Mouse (Mus musculus) gastrocnemius, adult 8-10 months (tissue): ENCODE results near the gene Slc36a1. TPM values are rescaled to one million over a fixed set of nuclear protein-coding genes. Genes with fewer than 3 reads are reported as not detected.

Experiments used
- DNase-seq, 2 experiments: peaks; one replicate each; pipeline ENCODE4 v3.0.0; 2022; ENCODE audit warnings: low spot score in 2 of 2
- total RNA-seq, 4 experiments: library from RNA; stranded (reverse); gene quantifications; 2 replicates each; pipeline ENCODE4 v1.2.4; 2022

The Slc36a1 gene
- total RNA-seq, 4 experiments from 2014 or later: 5.4 to 9.4 (median 5.9) TPM

DNA sequence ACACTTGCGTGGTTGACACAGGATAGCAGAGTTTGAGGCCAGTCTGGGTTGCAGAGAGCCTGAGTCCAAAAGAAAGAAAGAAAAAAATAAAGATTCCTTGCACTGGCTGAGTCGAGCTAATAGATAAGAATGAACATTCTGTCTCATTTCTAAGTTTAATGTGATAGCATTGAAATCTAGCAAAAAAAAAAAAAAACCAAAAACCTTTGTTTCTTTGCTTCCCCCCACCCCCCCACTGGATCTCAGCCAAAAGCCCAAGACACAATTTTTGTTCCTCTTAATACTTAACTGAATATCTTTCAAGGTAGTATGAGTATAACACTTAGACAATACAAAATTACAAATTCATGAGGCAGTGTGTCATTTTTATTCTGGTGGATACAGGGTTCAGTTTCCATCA is 4.9 kb downstream of the Slc36a1 start:
- no peak for DNase-seq

DNA sequence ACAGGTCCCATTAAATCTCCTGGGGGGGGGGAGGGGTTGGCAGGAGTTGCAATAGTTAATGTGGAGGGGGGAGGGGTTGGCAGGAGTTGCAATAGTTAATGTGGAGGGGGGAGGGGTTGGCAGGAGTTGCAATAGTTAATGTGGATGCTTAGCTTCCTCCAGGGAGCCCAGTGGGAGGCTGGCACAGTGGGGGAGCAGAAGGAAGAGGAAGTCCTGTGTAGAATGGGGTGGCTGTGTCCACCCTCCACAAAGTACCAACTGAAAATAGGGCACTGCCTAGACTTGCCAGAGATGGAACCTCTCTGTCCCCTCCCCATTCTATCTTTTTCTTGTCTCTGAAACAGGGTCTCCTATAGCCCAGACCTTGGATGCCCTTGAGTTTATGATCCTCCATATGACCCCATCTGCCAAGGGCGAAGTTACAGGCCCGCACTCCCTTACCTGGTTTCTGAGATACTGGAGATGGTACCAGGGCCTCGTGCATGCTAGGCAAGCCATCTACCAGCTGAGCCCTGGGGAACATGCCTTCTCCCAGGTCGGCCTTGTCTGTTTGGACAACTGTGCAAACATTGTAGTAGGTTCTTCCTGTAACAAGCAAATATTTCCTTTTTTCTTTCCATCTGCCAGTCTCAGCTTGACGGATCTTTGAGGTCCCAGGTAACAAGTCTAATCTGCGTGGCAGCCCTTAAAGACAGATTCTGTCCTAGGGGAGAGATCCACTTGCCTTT is 5.6 kb downstream of the Slc36a1 start:
- no peak for DNase-seq

DNA sequence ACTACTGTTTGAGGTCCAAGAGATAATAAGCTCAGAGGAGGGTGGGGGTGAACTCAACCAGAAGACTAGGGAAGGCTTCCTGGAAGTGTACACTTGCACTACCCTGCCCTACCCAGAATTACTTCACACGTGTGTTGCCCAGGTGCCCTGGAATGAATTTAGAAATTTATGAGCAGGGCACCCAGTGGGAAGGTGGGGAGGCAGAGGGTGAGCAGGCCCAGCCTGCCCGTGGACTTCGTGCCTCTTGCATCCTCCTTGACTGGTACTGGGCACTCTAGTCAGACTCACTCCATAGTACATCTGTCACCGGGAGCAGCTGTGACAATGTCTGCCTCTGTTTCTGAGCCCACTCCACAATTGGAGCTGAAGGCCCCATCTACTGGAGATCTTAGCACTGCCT is 9.4 kb downstream of the Slc36a1 start:
- DNase-seq: no peak

GRCm38 (mm10) chr11:55214161-55214560 is 10.0 kb downstream of the Slc36a1 start:
- DNase-seq: peak in 1 of 2 experiments; percentile 27

- DNase-seq: no peak
These were observed 10.8 kb downstream of the Slc36a1 start for GRCm38 (mm10) chr11:55214978-55215377.

GRCm38 (mm10) chr11:55216061-55216460 is 11.9 kb downstream of the Slc36a1 start:
- DNase-seq: no peak

DNA sequence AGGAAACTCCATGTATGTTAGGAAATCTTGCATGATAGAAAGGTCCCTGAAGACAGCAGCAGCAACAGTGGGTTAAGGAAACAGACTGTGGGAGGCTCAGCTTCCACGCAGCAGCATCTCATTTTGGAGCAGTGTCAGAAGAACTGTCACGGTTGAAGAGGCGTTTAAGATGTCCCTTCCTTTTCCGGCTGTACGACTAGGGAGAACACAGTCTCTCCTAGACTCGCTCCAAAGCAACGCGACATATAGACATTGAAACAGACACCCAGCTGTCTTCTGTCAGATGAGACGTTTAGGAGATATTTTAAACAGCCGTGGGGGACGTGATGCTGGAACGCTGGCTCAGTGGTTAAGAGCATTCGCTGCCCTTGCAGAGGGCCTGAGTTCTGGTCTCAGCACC is 12.7 kb downstream of the Slc36a1 start:
- no peak for DNase-seq

- no peak for DNase-seq
These were observed 13.3 kb downstream of the Slc36a1 start for GRCm38 (mm10) chr11:55217418-55217817.

DNA sequence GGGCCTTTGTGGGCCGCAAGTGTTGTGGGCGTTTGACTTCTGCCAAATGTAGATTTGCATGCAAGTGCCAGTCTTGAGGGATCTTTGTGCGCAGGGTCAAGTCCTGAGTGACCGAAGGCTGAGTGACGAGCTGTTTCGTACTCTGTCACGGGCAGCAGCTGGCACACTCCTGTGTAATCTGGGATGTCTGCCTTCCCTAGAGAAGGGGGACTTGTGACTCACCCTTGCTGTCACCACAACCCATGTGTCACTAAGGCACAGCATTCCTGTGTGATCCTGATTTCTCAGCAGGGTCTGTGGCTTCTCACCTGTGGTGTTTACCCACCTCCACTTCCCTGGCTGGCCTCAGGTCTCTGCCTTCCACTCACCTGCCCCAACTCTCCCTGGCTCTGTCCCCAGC is 13.7 kb downstream of the Slc36a1 start:
- DNase-seq: no peak

DNA sequence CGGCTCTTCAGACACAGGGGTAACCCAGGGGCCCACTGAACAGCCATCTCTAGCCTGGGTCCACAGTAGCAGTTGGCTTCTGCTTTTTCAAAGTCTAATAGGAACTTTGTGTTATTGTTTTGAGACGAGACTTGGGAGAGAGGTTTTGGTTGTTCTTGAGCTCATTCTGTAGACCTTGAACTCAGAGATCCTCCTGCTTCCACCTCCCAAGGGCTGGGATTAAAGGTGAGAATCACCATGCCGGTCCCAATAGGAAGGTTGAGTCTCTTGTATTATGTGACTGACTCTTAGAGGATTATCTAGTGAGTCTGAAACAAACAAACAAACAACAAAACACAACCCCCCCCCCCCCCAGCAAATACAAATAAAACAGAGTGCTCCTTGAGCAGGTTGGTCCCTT is 14.3 kb downstream of the Slc36a1 start:
- DNase-seq: no peak

GRCm38 (mm10) chr11:55221306-55221705 is 17.2 kb downstream of the Slc36a1 start:
- no peak for DNase-seq

DNA sequence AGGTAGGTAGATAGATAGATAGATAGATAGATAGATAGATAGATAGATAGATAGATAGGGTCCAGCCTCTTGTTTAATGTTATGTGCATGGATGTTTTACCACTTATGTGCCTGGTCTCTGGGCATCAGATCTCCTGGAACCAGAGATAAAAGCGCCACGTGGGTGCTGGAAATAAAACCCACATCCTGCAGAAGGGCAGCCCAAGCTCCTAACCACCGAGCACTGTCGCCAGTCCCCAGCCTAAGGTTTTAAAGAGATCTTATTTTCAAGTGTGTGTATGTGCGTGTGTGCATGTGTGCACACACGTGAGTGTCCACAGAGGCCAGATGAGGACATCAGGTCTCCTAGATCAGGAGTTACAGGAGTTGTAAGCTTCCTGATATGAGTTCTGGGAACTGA is 26.9 kb downstream of the Slc36a1 start:
- no peak for DNase-seq

DNA sequence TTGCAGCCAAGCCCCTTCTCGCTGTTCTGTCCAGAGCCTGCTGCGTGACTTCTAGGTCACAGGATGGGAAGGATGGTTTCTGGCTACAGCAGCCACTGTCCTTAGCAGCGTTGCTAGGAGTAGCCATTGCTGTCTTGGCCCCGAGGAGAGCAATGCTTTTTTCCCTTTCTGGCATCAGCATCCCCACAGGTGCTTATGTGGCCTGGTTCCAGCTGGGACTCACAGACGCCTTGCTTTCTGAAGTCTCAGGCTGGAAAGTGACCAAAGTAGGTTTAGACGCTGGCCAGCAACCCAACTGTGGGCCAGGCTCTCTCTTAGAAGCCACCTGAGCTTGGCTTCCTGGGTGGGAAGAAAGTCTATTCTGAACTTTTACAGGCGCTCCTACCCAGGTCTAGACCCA is 30.1 kb downstream of the Slc36a1 start:
- no peak for DNase-seq

GRCm38 (mm10) chr11:55234791-55235190 is 30.6 kb downstream of the Slc36a1 start:
- DNase-seq: no peak

- DNase-seq: no peak
These were observed 32.7 kb downstream of the Slc36a1 start for GRCm38 (mm10) chr11:55236815-55237214.

- DNase-seq: no peak
These were observed 35.3 kb downstream of the Slc36a1 start for GRCm38 (mm10) chr11:55239496-55239895.

- DNase-seq: peak; percentile 48 to 66
These were observed 36.4 kb downstream of the Slc36a1 start for GRCm38 (mm10) chr11:55240556-55240955.

GRCm38 (mm10) chr11:55250527-55250926 is 46.4 kb downstream of the Slc36a1 start:
- DNase-seq: no peak

DNA sequence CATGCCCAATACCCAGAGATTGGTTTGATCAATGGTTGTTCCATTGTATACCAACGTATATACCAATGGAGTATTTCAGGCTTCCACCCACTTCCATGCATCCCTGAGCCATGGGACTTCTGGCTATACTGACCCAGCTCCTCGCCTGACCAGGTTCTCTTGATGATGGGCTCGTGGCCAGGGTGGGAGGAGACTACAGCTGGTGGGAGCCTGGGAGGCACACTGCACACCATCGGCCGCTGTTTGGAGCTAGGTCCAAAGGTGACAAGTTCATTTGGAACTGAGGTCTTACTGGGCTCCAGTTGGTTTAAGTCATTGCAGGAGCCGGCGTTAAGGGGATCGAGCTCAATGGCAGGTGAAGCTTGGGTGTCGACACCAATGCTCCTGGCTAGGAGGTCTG is 49.2 kb downstream of the Slc36a1 start:
- DNase-seq: no peak

- DNase-seq: no peak
These were observed 57.0 kb downstream of the Slc36a1 start for GRCm38 (mm10) chr11:55261105-55261504.

GRCm38 (mm10) chr11:55262000-55262399 is 57.9 kb downstream of the Slc36a1 start:
- DNase-seq: peak; percentile 78 to 84

DNA sequence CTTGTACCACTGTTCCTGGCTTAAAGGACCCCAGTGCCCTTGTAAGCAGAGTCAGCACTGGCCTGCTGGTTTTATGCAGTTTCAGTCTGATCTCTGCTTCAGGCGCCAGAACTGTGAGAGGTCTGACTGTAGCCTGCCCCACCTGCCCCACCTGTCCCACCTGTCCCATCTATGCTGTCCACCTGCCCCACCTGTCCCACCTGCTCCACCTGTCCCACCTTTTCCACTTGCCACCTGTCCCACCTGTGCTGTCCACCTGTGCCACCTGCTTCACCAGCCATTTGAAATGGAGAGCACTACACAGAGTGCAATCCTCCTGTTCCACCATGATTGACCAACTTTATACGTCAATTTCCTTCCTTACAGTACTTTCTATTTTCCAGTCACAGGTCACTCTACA is 60.2 kb downstream of the Slc36a1 start:
- DNase-seq: no peak

- DNase-seq: no peak
These were observed 61.5 kb downstream of the Slc36a1 start for GRCm38 (mm10) chr11:55265647-55266046.

GRCm38 (mm10) chr11:55268580-55268979 is 64.4 kb downstream of the Slc36a1 start:
- DNase-seq: no peak
